Mouse (Mus musculus) ES-Bruce4 (cell line): ENCODE results near the gene Ncbp3.

Experiments
- CTCF ChIP-seq: IDR thresholded peaks from one replicate; pipeline ENCODE4 v1.8.1; 2011; ENCODE audit warnings: low read depth, low read length
- EP300 ChIP-seq: IDR thresholded peaks from 2 replicates; pipeline ENCODE4 v1.6.1; 2011; ENCODE audit warnings: low read depth, low read length; ENCODE audit not compliant: insufficient read depth
- POLR2A ChIP-seq: IDR thresholded peaks from one replicate; pipeline ENCODE4 v1.8.1; 2011; ENCODE audit warnings: low read length; ENCODE audit not compliant: insufficient read depth

GRCm38 (mm10) chr11:73036889-73037288 lies 10.7 kb upstream of the Ncbp3 start:
- TF ChIP-seq CTCF, result no peak
- TF ChIP-seq EP300, result peak; percentile 19; the same call in 1 of the 2 replicates
- no peak for TF ChIP-seq POLR2A
